Mouse (Mus musculus) retina, postnatal 7 days (tissue): ENCODE measurements around the gene Kif1b.

Source experiments
- DNase-seq: peaks from one replicate; pipeline ENCODE4 v3.0.0-alpha.2; 2012; ENCODE audit warnings: low read depth, low spot score

The Kif1b gene

GRCm38 (mm10) chr4:149143594-149143993 is 163.9 kb downstream of the Kif1b start:
- DNase-seq, result no peak

- no peak for DNase-seq
These were observed 169.0 kb downstream of the Kif1b start for GRCm38 (mm10) chr4:149138515-149138914.

- peak; percentile 85 for DNase-seq
These were observed 170.3 kb downstream of the Kif1b start, which contains the start of gene Cenps for GRCm38 (mm10) chr4:149136982-149137770. Gene Cenps, minus strand, starts transcription at chr4:149137629.

GRCm38 (mm10) chr4:149136116-149136850 is 171.2 kb downstream of the Kif1b start:
- no peak for DNase-seq

GRCm38 (mm10) chr4:149133395-149133794 is 174.1 kb downstream of the Kif1b start:
- DNase-seq, result no peak

GRCm38 (mm10) chr4:149131789-149132565 is 175.5 kb downstream of the Kif1b start:
- no peak for DNase-seq

- DNase-seq, result no peak
These were observed 176.3 kb downstream of the Kif1b start for GRCm38 (mm10) chr4:149131021-149131752.

- no peak for DNase-seq
These were observed 179.0 kb downstream of the Kif1b start for GRCm38 (mm10) chr4:149128467-149128866.

- no peak for DNase-seq
These were observed 180.8 kb downstream of the Kif1b start, which contains the start of gene Cort for GRCm38 (mm10) chr4:149126663-149127062. Gene Cort, minus strand, starts transcription at chr4:149126763.
